Mouse (Mus musculus): Measurements from ENCODE around the gene Phf8. TPM values are rescaled to one million over a fixed set of nuclear protein-coding genes. Genes with fewer than 3 reads are reported as not detected.

Gene Phf8
- polyA plus RNA-seq (2012): 4.0 and 5.0 TPM in 2 replicates

DNA sequence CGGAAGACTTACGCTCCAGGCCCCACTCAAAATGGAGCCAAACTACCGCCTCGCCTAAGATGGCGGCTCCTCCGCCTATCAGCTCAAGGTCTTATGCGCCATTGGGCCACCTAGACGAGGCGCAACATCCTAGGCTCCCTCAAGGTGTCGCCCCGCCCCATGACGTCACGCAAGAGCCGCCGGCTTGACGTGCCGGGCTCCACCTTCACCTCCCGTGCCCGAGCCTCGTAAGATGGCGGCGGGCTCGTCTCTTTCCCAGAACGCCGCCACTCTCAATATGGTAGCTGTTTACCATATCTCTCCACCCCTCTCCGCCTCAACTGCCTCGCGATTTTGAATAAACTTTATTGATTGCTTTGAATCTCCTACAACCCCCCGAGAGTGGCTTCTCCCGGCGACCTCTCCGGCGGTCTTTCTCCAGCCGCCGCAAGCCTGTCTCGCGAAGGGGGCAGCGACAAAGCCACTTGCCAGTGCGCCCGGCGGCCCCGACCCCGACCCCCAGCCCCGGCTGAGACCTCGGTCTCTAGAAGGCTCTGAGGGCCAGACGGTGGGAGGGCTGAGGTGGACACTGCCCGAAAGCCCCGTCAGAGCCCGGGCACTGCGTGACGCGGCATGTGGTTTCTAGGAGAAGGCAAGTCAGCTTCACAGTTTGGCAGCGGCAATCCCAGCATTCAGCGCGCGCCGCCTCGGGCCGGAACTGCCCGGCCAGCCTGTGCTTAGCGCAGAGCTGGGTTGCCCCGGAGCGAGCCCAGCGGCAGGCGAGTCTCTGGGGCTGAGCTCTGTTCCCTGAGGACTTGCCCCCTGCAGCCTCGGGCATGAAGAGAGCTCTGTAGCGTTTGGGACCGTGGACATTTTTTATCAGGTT is at the start of gene Phf8:
Phf8 (plus strand) TSS at position 215 of the 865 bp plus-strand sequence.

Other genes starting within 250 kb of the Phf8 start
- gene Fam120c, start 176.5 kb upstream of the Phf8 start, polyA plus RNA-seq (2012): 2.6 and 3.6 TPM in 2 replicates